Mouse (Mus musculus) megakaryocyte, embryonic 14.5 days (primary cell): ENCODE results near the gene Stat5a.

Experiments
- FLI1 ChIP-seq: IDR thresholded peaks from 2 replicates; pipeline ENCODE4 v1.6.1; 2012; ENCODE audit warnings: low read length, inconsistent platforms, mixed read lengths
- GATA1 ChIP-seq: IDR thresholded peaks from 3 replicates; pipeline ENCODE4 v1.6.1; 2012; ENCODE audit warnings: mixed read lengths, low read length, inconsistent platforms, borderline replicate concordance

GRCm38 (mm10) chr11:100811132-100811531, 48.0 kb upstream of the Stat5a start:
- TF ChIP-seq GATA1, result no peak
- no peak for TF ChIP-seq FLI1
